Mouse (Mus musculus) CH12.LX (cell line): Measurements from ENCODE around the gene Stard10. TPM values are rescaled to one million over a fixed set of nuclear protein-coding genes. Genes with fewer than 3 reads are reported as not detected.

Experiments
- DNase-seq: peaks from one replicate; pipeline ENCODE4 v3.0.0-alpha.2; 2013; ENCODE audit errors: extremely low read depth
- H3K27ac ChIP-seq: 2 replicates; pipeline ENCODE4 v1.5.1; 2012; ENCODE audit warnings: low read depth, mild to moderate bottlenecking, control low read depth, moderate library complexity; ENCODE audit not compliant: insufficient read depth
- H3K27me3 ChIP-seq: replicated peaks from 2 replicates; pipeline ENCODE3; 2012; ENCODE audit warnings: inconsistent platforms
- H3K36me3 ChIP-seq, 2 experiments: replicated peaks in 1 of 2; 2 replicates each; pipeline versions ENCODE3 to v1.6.1; 2012; ENCODE audit warnings: inconsistent platforms in 1 of 2, low read length in 1 of 2, mild to moderate bottlenecking in 1 of 2, mixed read lengths in 1 of 2, moderate library complexity in 1 of 2; ENCODE audit not compliant: control insufficient read depth in 1 of 2, insufficient read depth in 1 of 2
- H3K4me1 ChIP-seq, 2 experiments: 2 replicates each; pipeline ENCODE4 v1.6.1; 2012; ENCODE audit warnings: inconsistent platforms in 1 of 2, moderate library complexity in 1 of 2; ENCODE audit not compliant: insufficient read depth in 2 of 2, control insufficient read depth in 1 of 2
- H3K4me2 ChIP-seq: 2 replicates; pipeline ENCODE4 v1.6.1; 2012; ENCODE audit warnings: low read depth, mild to moderate bottlenecking, control low read depth; ENCODE audit not compliant: poor library complexity, insufficient read depth, severe bottlenecking
- H3K4me3 ChIP-seq, 3 experiments: fragments of 150-350 bp in 1 of 3; sonication (generic) in 1 of 3; replicated peaks in 1 of 3; 2 replicates each; pipeline versions ENCODE3 to v1.5.1; 2011 to 2012; ENCODE audit warnings: low read depth in 2 of 3, low read length in 2 of 3, mild to moderate bottlenecking in 2 of 3, moderate library complexity in 2 of 3, control low read depth in 1 of 3, improper control_type of control experiment in 1 of 3, inconsistent platforms in 1 of 3, mixed read lengths in 1 of 3; ENCODE audit not compliant: poor library complexity in 1 of 3
- H3K79me2 ChIP-seq: replicated peaks from 2 replicates; pipeline ENCODE4 v1.6.1; 2012; ENCODE audit warnings: mild to moderate bottlenecking, moderate library complexity; ENCODE audit not compliant: control insufficient read depth, poor library complexity, insufficient read depth, severe bottlenecking; ENCODE audit errors: extremely low read depth
- H3K9ac ChIP-seq: 2 replicates; pipeline ENCODE4 v1.6.1; 2012; ENCODE audit warnings: low read depth, mild to moderate bottlenecking, control low read depth, moderate library complexity; ENCODE audit not compliant: insufficient read depth
- H3K9me3 ChIP-seq: replicated peaks from 2 replicates; pipeline ENCODE3; 2012; ENCODE audit warnings: low read length, inconsistent platforms, mixed read lengths
- CHD2 ChIP-seq: IDR thresholded peaks from 2 replicates; pipeline ENCODE4 v1.6.1; 2011; ENCODE audit warnings: low read length, improper control_type of control experiment
- CTCF ChIP-seq, 2 experiments: IDR thresholded peaks in 1 of 2; conservative IDR thresholded peaks in 1 of 2; 2 replicates each; pipeline ENCODE4 v1.5.1; 2011 to 2012; ENCODE audit warnings: low read depth in 2 of 2, low read length in 2 of 2, improper control_type of control experiment in 1 of 2, inconsistent platforms in 1 of 2, mild to moderate bottlenecking in 1 of 2, moderate library complexity in 1 of 2
- EP300 ChIP-seq: IDR thresholded peaks from 2 replicates; pipeline ENCODE4 v1.6.1; 2011; ENCODE audit warnings: low read length, improper control_type of control experiment
- ETS1 ChIP-seq: conservative IDR thresholded peaks from 2 replicates; pipeline ENCODE4 v1.6.1; 2012; ENCODE audit warnings: low read depth, mild to moderate bottlenecking, inconsistent platforms, low read length, improper control_type of control experiment, moderate library complexity
- IRF4 ChIP-seq: IDR thresholded peaks from 2 replicates; pipeline ENCODE4 v1.6.1; 2014; ENCODE audit warnings: low read depth, mild to moderate bottlenecking, inconsistent platforms, low read length, improper control_type of control experiment
- JUN ChIP-seq: IDR thresholded peaks from 2 replicates; pipeline ENCODE4 v1.6.1; 2011; ENCODE audit warnings: low read depth, mild to moderate bottlenecking, low read length, improper control_type of control experiment, moderate library complexity; ENCODE audit not compliant: insufficient read depth
- KAT2A ChIP-seq: IDR thresholded peaks from 2 replicates; pipeline ENCODE4 v1.6.1; 2012; ENCODE audit warnings: low read length, improper control_type of control experiment, inconsistent platforms; ENCODE audit not compliant: insufficient replicate concordance
- MAZ ChIP-seq: IDR thresholded peaks from 2 replicates; pipeline ENCODE4 v1.6.1; 2012; ENCODE audit warnings: low read depth, mild to moderate bottlenecking, inconsistent platforms, low read length, improper control_type of control experiment, moderate library complexity
- MXI1 ChIP-seq: IDR thresholded peaks from 2 replicates; pipeline ENCODE4 v1.6.1; 2011; ENCODE audit warnings: mild to moderate bottlenecking, low read depth, low read length, improper control_type of control experiment
- MYC ChIP-seq: IDR thresholded peaks from 2 replicates; pipeline ENCODE4 v1.6.1; 2011; ENCODE audit warnings: low read depth, mild to moderate bottlenecking, improper control_type of control experiment, low read length
- NRF1 ChIP-seq: IDR thresholded peaks from 2 replicates; pipeline ENCODE4 v1.6.1; 2014; ENCODE audit warnings: low read depth, mild to moderate bottlenecking, inconsistent platforms, low read length, improper control_type of control experiment, moderate library complexity
- POLR2A ChIP-seq: IDR thresholded peaks from 2 replicates; pipeline ENCODE4 v1.6.1; 2011; ENCODE audit warnings: low read depth, mild to moderate bottlenecking, improper control_type of control experiment, low read length
- POLR2AphosphoS2 ChIP-seq: IDR thresholded peaks from 2 replicates; pipeline ENCODE4 v1.6.1; 2011; ENCODE audit warnings: low read depth, low read length, improper control_type of control experiment
- RAD21 ChIP-seq: IDR thresholded peaks from 2 replicates; pipeline ENCODE4 v1.6.1; 2011; ENCODE audit warnings: low read depth, mild to moderate bottlenecking, low read length, improper control_type of control experiment, moderate library complexity
- RCOR1 ChIP-seq: conservative IDR thresholded peaks from 2 replicates; pipeline ENCODE4 v1.6.1; 2012; ENCODE audit warnings: low read depth, mild to moderate bottlenecking, inconsistent platforms, low read length, improper control_type of control experiment
- SIN3A ChIP-seq: IDR thresholded peaks from 2 replicates; pipeline ENCODE4 v1.6.1; 2012; ENCODE audit warnings: low read length, improper control_type of control experiment, inconsistent platforms
- SMC3 ChIP-seq: IDR thresholded peaks from 2 replicates; pipeline ENCODE4 v1.6.1; 2011; ENCODE audit warnings: low read depth, low read length, improper control_type of control experiment
- TCF12 ChIP-seq: IDR thresholded peaks from 2 replicates; pipeline ENCODE4 v1.6.1; 2014; ENCODE audit warnings: low read depth, mild to moderate bottlenecking, inconsistent platforms, low read length, improper control_type of control experiment
- UBTF ChIP-seq: IDR thresholded peaks from 2 replicates; pipeline ENCODE4 v1.6.1; 2012; ENCODE audit warnings: low read depth, mild to moderate bottlenecking, inconsistent platforms, low read length, improper control_type of control experiment, moderate library complexity
- USF1 ChIP-seq: IDR thresholded peaks from 2 replicates; pipeline ENCODE4 v1.6.1; 2014; ENCODE audit warnings: low read depth, mild to moderate bottlenecking, inconsistent platforms, low read length, improper control_type of control experiment
- USF2 ChIP-seq: conservative IDR thresholded peaks from 2 replicates; pipeline ENCODE4 v1.6.1; 2011; ENCODE audit warnings: low read depth, low read length, improper control_type of control experiment
- ZC3H11A ChIP-seq: IDR thresholded peaks from 2 replicates; pipeline ENCODE4 v1.6.1; 2012; ENCODE audit warnings: low read depth, mild to moderate bottlenecking, inconsistent platforms, low read length, improper control_type of control experiment
- ZMIZ1 ChIP-seq: IDR thresholded peaks from 2 replicates; pipeline ENCODE4 v1.6.1; 2012; ENCODE audit warnings: low read depth, mild to moderate bottlenecking, inconsistent platforms, low read length, improper control_type of control experiment
- ZNF384 ChIP-seq: IDR thresholded peaks from 2 replicates; pipeline ENCODE4 v1.6.1; 2012; ENCODE audit warnings: low read depth, low read length, improper control_type of control experiment, inconsistent platforms
- dilution Hi-C: fragments of 300-500 bp; cut with MboI; formaldehyde crosslinking; loops from 2 replicates; pipeline ENCODE4 v1.14.3; 2020; ENCODE audit warnings: low sequenced_read_pairs; ENCODE audit not compliant: extremely low pct_unique_long_range_greater_than_20kb, extremely low pct_ligation_motif_present
- in situ Hi-C: fragments of 300-500 bp; cut with MboI; formaldehyde crosslinking; loops from 3 replicates; pipeline ENCODE4 v1.14.3; 2019; ENCODE audit warnings: low sequenced_read_pairs, low pct_ligation_motif_present, low pct_unique_long_range_greater_than_20kb, mixed read lengths
- polyA plus RNA-seq: library from polyadenylated mRNA; unstranded; fragments of >175 nt; gene quantifications from 2 replicates; pipeline ENCODE4 v1.2.1, GENCODE M21; 2012; ENCODE audit warnings: low read depth; ENCODE audit not compliant: insufficient read length
- total RNA-seq, 2 experiments: library from RNA; depleted of rRNA; stranded (reverse); fragments of 300-350 nt in 1 of 2; fragments of >200 nt in 1 of 2; gene quantifications; 2 replicates each; pipeline ENCODE4 v1.2.3; 2012 to 2014

Stard10 gene
- total and polyA plus RNA-seq, 3 experiments, result 2.4 to 12.7 (median 6.7) TPM

DNA sequence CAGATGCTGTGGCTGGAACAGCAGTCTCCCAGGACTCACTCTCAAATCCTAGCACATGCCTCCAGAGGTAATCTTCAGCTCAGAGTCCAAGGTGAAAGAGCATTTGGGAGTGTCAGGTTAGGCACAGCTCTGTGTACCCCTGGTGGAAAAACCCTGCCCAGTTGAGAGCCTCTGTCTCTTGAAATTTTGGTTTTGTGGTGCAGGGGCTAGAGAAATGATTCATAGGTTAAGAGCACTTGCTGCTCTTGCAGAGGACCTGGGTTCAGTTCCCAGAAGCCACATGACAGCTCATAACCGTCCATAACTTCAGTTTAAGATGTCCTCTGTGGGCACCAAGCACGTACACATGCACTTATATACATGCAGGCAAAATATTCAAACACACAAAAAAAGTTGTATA, 29.1 kb upstream of the Stard10 start:
- TF ChIP-seq CTCF (conservative IDR thresholded peaks at IDR 0.05 in 1 of 2, IDR thresholded peaks at IDR 0.05 in 1 of 2; ENCODE audit: low read depth in 2 of 2, low read length in 2 of 2) (0 out of 4 replicates have a peak, but pooled peaks of 1 of the 2 experiments have one; percentile 1), POLR2AphosphoS2 (0 out of 2 replicates have a peak, but pooled peaks have one; percentile 65), SIN3A (peak; percentile 39; the same call in 1 of the 2 replicates), MXI1 (peak; percentile 37; the same call in 1 of the 2 replicates), RAD21 (no peak), IRF4 (peak; percentile 64; the same call in 1 of the 2 replicates), SMC3 (peak; percentile 24), ZMIZ1 (no peak; the same call in 1 of the 2 replicates)
- peaks cover 10 to 62% of the 10 kb centered on the region in 2 experiments for H3K4me1 ChIP-seq
- no peak overlapping the region for H3K9ac ChIP-seq
- no peaks in the 10 kb centered on the region for H3K27me3 ChIP-seq
- dilution Hi-C loops (no loop called here), in situ Hi-C loops (no loop called here)
- no peaks in the 10 kb centered on the region; the same call in 1 of the 2 replicates for H3K79me2 ChIP-seq
- H3K4me2 ChIP-seq, result no peak overlapping the region
- peak; percentile 54 for DNase-seq
- H3K27ac ChIP-seq, result peak overlapping the region; percentile 5; the same call in 1 of the 2 replicates
- H3K9me3 ChIP-seq, result no peaks in the 10 kb centered on the region
- H3K36me3 ChIP-seq, result peaks cover 62 to 94% of the 10 kb centered on the region in 2 experiments
- no peak overlapping the region for H3K4me3 ChIP-seq

GRCm38 (mm10) chr7:101288436-101288835, 28.4 kb upstream of the Stard10 start:
- Histone ChIP-seq H3K36me3 (peaks cover 58 to 92% of the 10 kb centered on the region in 2 experiments), H3K9ac (no peak overlapping the region), H3K79me2 (no peaks in the 10 kb centered on the region; the same call in 1 of the 2 replicates), H3K4me1 (peaks cover 13 to 68% of the 10 kb centered on the region in 2 experiments), H3K4me3 (no peak overlapping the region), H3K27me3 (no peaks in the 10 kb centered on the region), H3K27ac (peak overlapping the region; percentile 5; the same call in 1 of the 2 replicates), H3K9me3 (no peaks in the 10 kb centered on the region), H3K4me2 (no peak overlapping the region)
- dilution Hi-C loops, result no loop called here
- no peak for TF ChIP-seq EP300
- no peak for TF ChIP-seq CHD2
- peak; percentile 58 to 78; a peak in 3 of 4 replicates for TF ChIP-seq CTCF (conservative IDR thresholded peaks at IDR 0.05 in 1 of 2, IDR thresholded peaks at IDR 0.05 in 1 of 2; ENCODE audit: low read depth in 2 of 2, low read length in 2 of 2)
- TF ChIP-seq MAZ, result no peak
- no peak for TF ChIP-seq ZC3H11A
- no peak; the same call in 1 of the 2 replicates for TF ChIP-seq POLR2A
- TF ChIP-seq ZMIZ1, result no peak
- TF ChIP-seq JUN, result no peak
- no peak for TF ChIP-seq MXI1
- peak; percentile 75 for TF ChIP-seq SMC3
- no peak for TF ChIP-seq USF1
- TF ChIP-seq RAD21, result peak; percentile 57
- TF ChIP-seq RCOR1, result no peak
- no peak for TF ChIP-seq IRF4
- no peak for TF ChIP-seq TCF12
- TF ChIP-seq KAT2A, result no peak
- peak; percentile 96 for TF ChIP-seq ZNF384
- TF ChIP-seq USF2, result no peak
- no peak for TF ChIP-seq UBTF
- TF ChIP-seq NRF1, result no peak
- TF ChIP-seq MYC, result no peak
- TF ChIP-seq ETS1, result no peak
- in situ Hi-C loops, result no loop called here
- DNase-seq, result no peak
